Mouse (Mus musculus) macrophage (primary cell): Measurements from ENCODE around the gene Clcn6. TPM values are rescaled to one million over a fixed set of nuclear protein-coding genes. Genes with fewer than 3 reads are reported as not detected.

Experiments
- H3K27ac ChIP-seq: fragments of 350-480 bp; formaldehyde crosslinking; 2 replicates; pipeline ENCODE4 v1.9.0; 2021
- H3K36me3 ChIP-seq: fragments of 350-480 bp; formaldehyde crosslinking; 2 replicates; pipeline ENCODE4 v1.9.0; 2021; ENCODE audit errors: inconsistent target
- H3K4me3 ChIP-seq: fragments of 350-480 bp; formaldehyde crosslinking; 2 replicates; pipeline ENCODE4 v1.9.0; 2021; ENCODE audit errors: inconsistent target
- H3K79me2 ChIP-seq: fragments of 350-480 bp; formaldehyde crosslinking; 2 replicates; pipeline ENCODE4 v1.9.0; 2021; ENCODE audit errors: inconsistent target
- WGBS: methylation state at CpG from one replicate; pipeline ENCODE4 v1.1.7; 2026; ENCODE audit warnings: inconsistent platforms; ENCODE audit not compliant: missing documents; 5-methylcytosine and 5-hydroxymethylcytosine counted together
- polyA plus RNA-seq: library from polyadenylated mRNA; stranded (reverse); fragments of 250-400 nt; gene quantifications from 3 replicates; pipeline ENCODE4 v1.2.4, GENCODE M21; 2018; ENCODE audit warnings: inconsistent platforms

Gene Clcn6
- polyA plus RNA-seq, 1 experiment from 2014 or later, result 9.4 TPM

- H3K27ac ChIP-seq, result no peak overlapping the region
- peaks cover 16% of the 10 kb centered on the region for H3K36me3 ChIP-seq
- H3K79me2 ChIP-seq, result no peaks in the 10 kb centered on the region
- 44% methylated on average over 8 of the region's 8 CpGs for WGBS
- no peak overlapping the region for H3K4me3 ChIP-seq
Observed at GRCm38 (mm10) chr4:148001866-148002265, 36.8 kb downstream of the Clcn6 start.

GRCm38 (mm10) chr4:148001013-148001789, 37.4 kb downstream of the Clcn6 start:
- H3K4me3 ChIP-seq, result no peak overlapping the region
- H3K79me2 ChIP-seq, result no peaks in the 10 kb centered on the region
- H3K27ac ChIP-seq, result no peak overlapping the region
- peaks cover 10% of the 10 kb centered on the region; the same call in 1 of the 2 replicates for H3K36me3 ChIP-seq
- 88% methylated on average over 16 of the region's 17 CpGs for WGBS

GRCm38 (mm10) chr4:148000202-148000772, 38.3 kb downstream of the Clcn6 start, which contains the start of gene Nppa:
Gene Nppa, plus strand, starts transcription at chr4:148000722.
- Histone ChIP-seq H3K79me2 (no peaks in the 10 kb centered on the region), H3K36me3 (peaks cover 2% of the 10 kb centered on the region; the same call in 1 of the 2 replicates), H3K4me3 (no peak within 1 kb of the TSS), H3K27ac (no peak within 1 kb of the TSS)
- 50% methylated on average over 12 of the region's 12 CpGs for WGBS

GRCm38 (mm10) chr4:147995311-147995710, 43.3 kb downstream of the Clcn6 start:
- H3K4me3 ChIP-seq, result no peak overlapping the region
- no peaks in the 10 kb centered on the region for H3K36me3 ChIP-seq
- no peak overlapping the region for H3K27ac ChIP-seq
- WGBS, result 95% methylated on average over 3 of the region's 3 CpGs
- H3K79me2 ChIP-seq, result no peaks in the 10 kb centered on the region

GRCm38 (mm10) chr4:147993571-147994095, 45.0 kb downstream of the Clcn6 start:
- 68% methylated on average over 7 of the region's 7 CpGs for WGBS
- Histone ChIP-seq H3K79me2 (no peaks in the 10 kb centered on the region), H3K36me3 (no peaks in the 10 kb centered on the region), H3K27ac (no peak overlapping the region), H3K4me3 (no peak overlapping the region)

GRCm38 (mm10) chr4:147985205-147986132, 53.2 kb downstream of the Clcn6 start, which contains the start of gene Nppb:
Gene Nppb, plus strand, starts transcription at chr4:147985788.
- no peaks in the 10 kb centered on the region for H3K36me3 ChIP-seq
- no peak within 1 kb of the TSS for H3K27ac ChIP-seq
- no peak within 1 kb of the TSS for H3K4me3 ChIP-seq
- 27% methylated on average over 20 of the region's 20 CpGs for WGBS
- no peaks in the 10 kb centered on the region for H3K79me2 ChIP-seq

GRCm38 (mm10) chr4:147979441-147979860, 59.2 kb downstream of the Clcn6 start:
- H3K4me3 ChIP-seq, result no peak overlapping the region
- no peaks in the 10 kb centered on the region for H3K36me3 ChIP-seq
- no peak overlapping the region for H3K27ac ChIP-seq
- WGBS, result 84% methylated on average over 7 of the region's 7 CpGs
- H3K79me2 ChIP-seq, result no peaks in the 10 kb centered on the region

GRCm38 (mm10) chr4:147978391-147978790, 60.2 kb downstream of the Clcn6 start:
- H3K36me3 ChIP-seq, result no peaks in the 10 kb centered on the region
- 96% methylated on average over 5 of the region's 6 CpGs for whole genome bisulfite sequencing

GRCm38 (mm10) chr4:147977726-147978125, 60.9 kb downstream of the Clcn6 start:
- Histone ChIP-seq H3K79me2 (no peaks in the 10 kb centered on the region), H3K27ac (no peak overlapping the region), H3K4me3 (no peak overlapping the region), H3K36me3 (no peaks in the 10 kb centered on the region)
- WGBS, result 58% methylated on average over 1 of the region's 4 CpGs

More at GRCm38 (mm10) chr4:147978391-147978790, 60.2 kb downstream of the Clcn6 start:
- Histone ChIP-seq H3K27ac (no peak overlapping the region), H3K79me2 (no peaks in the 10 kb centered on the region), H3K4me3 (no peak overlapping the region)

- 70% methylated on average over 3 of the region's 3 CpGs for WGBS
- H3K27ac ChIP-seq, result no peak overlapping the region
Observed at GRCm38 (mm10) chr4:147976237-147976636, 62.4 kb downstream of the Clcn6 start.

GRCm38 (mm10) chr4:147969337-147969736, 69.3 kb downstream of the Clcn6 start:
- Histone ChIP-seq H3K36me3 (no peaks in the 10 kb centered on the region), H3K27ac (no peak overlapping the region), H3K79me2 (no peaks in the 10 kb centered on the region), H3K4me3 (no peak overlapping the region)
- WGBS, result 59% methylated on average over 8 of the region's 9 CpGs

More at GRCm38 (mm10) chr4:147976237-147976636, 62.4 kb downstream of the Clcn6 start:
- Histone ChIP-seq H3K4me3 (no peak overlapping the region), H3K79me2 (no peaks in the 10 kb centered on the region), H3K36me3 (no peaks in the 10 kb centered on the region)

- H3K4me3 ChIP-seq, result no peak overlapping the region
- H3K36me3 ChIP-seq, result no peaks in the 10 kb centered on the region
- H3K27ac ChIP-seq, result no peak overlapping the region
- WGBS, result 73% methylated on average over 2 of the region's 2 CpGs
- H3K79me2 ChIP-seq, result no peaks in the 10 kb centered on the region
Observed at GRCm38 (mm10) chr4:147968816-147969215, 69.8 kb downstream of the Clcn6 start.

- Histone ChIP-seq H3K36me3 (no peaks in the 10 kb centered on the region), H3K79me2 (no peaks in the 10 kb centered on the region), H3K4me3 (no peak overlapping the region), H3K27ac (no peak overlapping the region)
- WGBS, result 69% methylated on average over 7 of the region's 7 CpGs
Observed at GRCm38 (mm10) chr4:147965712-147966111, 72.9 kb downstream of the Clcn6 start.

- WGBS, result 87% methylated on average over 15 of the region's 15 CpGs
- no peaks in the 10 kb centered on the region for H3K79me2 ChIP-seq
- H3K27ac ChIP-seq, result no peak overlapping the region
- H3K4me3 ChIP-seq, result no peak overlapping the region
- no peaks in the 10 kb centered on the region for H3K36me3 ChIP-seq
Observed at GRCm38 (mm10) chr4:147963623-147964022, 75.0 kb downstream of the Clcn6 start.
